Mouse (Mus musculus) testis, adult 2 months (tissue): Measurements from ENCODE around the gene Syn3.

Source experiments
- CTCF ChIP-seq: fragments of 200-500 bp; IDR thresholded peaks from 2 replicates; pipeline ENCODE4 v1.5.1; 2012; ENCODE audit warnings: low read depth, mild to moderate bottlenecking, inconsistent platforms, low read length, moderate library complexity; ENCODE audit not compliant: control insufficient read depth, insufficient read depth, insufficient replicate concordance
- POLR2A ChIP-seq: fragments of 200-500 bp; IDR thresholded peaks from 2 replicates; pipeline ENCODE4 v1.6.1; 2012; ENCODE audit warnings: low read depth, mild to moderate bottlenecking, inconsistent platforms, low read length, moderate library complexity; ENCODE audit not compliant: control insufficient read depth

- TF ChIP-seq CTCF: no peak
- no peak for TF ChIP-seq POLR2A
Observed at GRCm38 (mm10) chr10:86351287-86351686, 147.4 kb downstream of the Syn3 start.
